Mouse (Mus musculus): ENCODE results near the gene Ggn. TPM values are rescaled to one million over a fixed set of nuclear protein-coding genes. Genes with fewer than 3 reads are reported as not detected.
"Not testable (repeated sequence)": the region's sequence is repeated elsewhere in the genome, so short reads cannot be mapped to it uniquely, and the experiment has no call there.

Ggn gene
- polyA plus RNA-seq, 1 experiment: 1.1 TPM

GRCm38 (mm10) chr7:29134693-29135386 is 35.2 kb upstream of the Ggn start, which contains the start of gene Rasgrp4:
Rasgrp4 (plus strand) TSS chr7:29134851.
- no peak for DNase-seq
- TF ChIP-seq POLR2A (IDR thresholded peaks at IDR 0.05; ENCODE audit: borderline replicate concordance, insufficient read depth, low read length): no peak
- TF ChIP-seq CTCF (IDR thresholded peaks at IDR 0.05; ENCODE audit: borderline replicate concordance, insufficient read depth, low read depth, low read length): no peak
- H3K4me3 ChIP-seq (replicated peaks; ENCODE audit: insufficient read depth, low read depth, low read length): no peak within 1 kb of the TSS
- peaks cover 2% of the 10 kb centered on the region; the same call in 1 of the 2 replicates for H3K27me3 ChIP-seq (ENCODE audit: control insufficient read depth, insufficient read depth, low read length)
- no peak within 1 kb of the TSS for H3K27ac ChIP-seq (ENCODE audit: insufficient read depth, low read length)
- WGBS: 0% methylated on average over 12 of the region's 20 CpGs
- no peaks in the 10 kb centered on the region for H3K4me1 ChIP-seq (ENCODE audit: control insufficient read depth, insufficient read depth, low read length)

- no peak for DNase-seq
- Histone ChIP-seq H3K27ac (ENCODE audit: insufficient read depth, low read length) (no peak overlapping the region), H3K4me1 (ENCODE audit: control insufficient read depth, insufficient read depth, low read length) (no peaks in the 10 kb centered on the region), H3K4me3 (replicated peaks; ENCODE audit: insufficient read depth, low read depth, low read length) (no peak overlapping the region), H3K27me3 (ENCODE audit: control insufficient read depth, insufficient read depth, low read length) (peaks cover 2% of the 10 kb centered on the region; the same call in 1 of the 2 replicates)
- TF ChIP-seq CTCF (IDR thresholded peaks at IDR 0.05; ENCODE audit: borderline replicate concordance, insufficient read depth, low read depth, low read length) (no peak), POLR2A (IDR thresholded peaks at IDR 0.05; ENCODE audit: borderline replicate concordance, insufficient read depth, low read length) (no peak)
- WGBS: 37% methylated on average over 16 of the region's 16 CpGs
These were observed 32.6 kb upstream of the Ggn start for GRCm38 (mm10) chr7:29137429-29137828.

DNA sequence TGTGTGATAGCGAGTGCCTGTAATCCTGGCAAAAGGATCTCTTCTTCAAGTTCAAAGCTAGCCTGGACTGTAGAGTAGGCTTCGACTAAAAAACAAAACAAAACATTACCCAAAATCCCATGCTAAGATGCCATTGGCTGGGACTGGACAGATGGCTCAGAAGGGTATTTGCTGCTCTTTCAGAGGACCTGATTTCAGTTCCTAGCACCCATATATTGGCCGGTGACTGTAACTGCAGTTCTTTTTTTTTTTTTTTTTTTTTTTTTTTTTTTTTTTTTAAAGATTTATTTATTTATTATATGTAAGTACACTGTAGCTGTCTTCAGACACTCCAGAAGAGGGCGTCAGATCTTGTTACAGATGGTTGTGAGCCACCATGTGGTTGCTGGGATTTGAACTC is 30.8 kb upstream of the Ggn start:
- not testable (repeated sequence) for H3K4me3 ChIP-seq (replicated peaks; ENCODE audit: insufficient read depth, low read depth, low read length); H3K27ac ChIP-seq (ENCODE audit: insufficient read depth, low read length); H3K27me3 ChIP-seq (ENCODE audit: control insufficient read depth, insufficient read depth, low read length); H3K4me1 ChIP-seq (ENCODE audit: control insufficient read depth, insufficient read depth, low read length); DNase-seq
- 92% methylated on average over 3 of the region's 4 CpGs for WGBS

DNA sequence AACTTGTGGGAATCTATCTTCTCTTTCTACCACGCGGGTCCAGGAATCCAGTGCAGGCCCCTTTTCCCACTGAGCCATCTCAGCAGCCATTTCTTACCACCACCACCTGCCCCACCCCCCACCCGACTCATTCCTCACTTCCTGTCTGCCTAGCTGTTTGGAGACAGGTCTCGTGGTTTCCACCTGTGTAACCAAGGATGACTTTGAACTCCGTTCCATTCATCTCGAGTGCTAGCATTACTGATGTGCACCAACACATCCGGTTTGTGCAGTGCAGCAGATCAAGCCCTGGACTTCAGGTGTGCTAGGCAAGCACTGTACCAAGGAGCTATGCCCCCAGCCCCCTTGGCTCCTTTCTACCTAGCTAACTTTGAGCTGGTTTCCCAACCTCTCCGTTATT is 28.6 kb upstream of the Ggn start:
- DNase-seq: no peak
- Histone ChIP-seq H3K4me3 (replicated peaks; ENCODE audit: insufficient read depth, low read depth, low read length) (no peak overlapping the region), H3K27ac (ENCODE audit: insufficient read depth, low read length) (no peak overlapping the region), H3K4me1 (ENCODE audit: control insufficient read depth, insufficient read depth, low read length) (no peaks in the 10 kb centered on the region), H3K27me3 (ENCODE audit: control insufficient read depth, insufficient read depth, low read length) (no peaks in the 10 kb centered on the region; the same call in 1 of the 2 replicates)
- TF ChIP-seq CTCF (IDR thresholded peaks at IDR 0.05; ENCODE audit: borderline replicate concordance, insufficient read depth, low read depth, low read length) (no peak), POLR2A (IDR thresholded peaks at IDR 0.05; ENCODE audit: borderline replicate concordance, insufficient read depth, low read length) (no peak)
- WGBS: 84% methylated on average over 8 of the region's 8 CpGs

DNA sequence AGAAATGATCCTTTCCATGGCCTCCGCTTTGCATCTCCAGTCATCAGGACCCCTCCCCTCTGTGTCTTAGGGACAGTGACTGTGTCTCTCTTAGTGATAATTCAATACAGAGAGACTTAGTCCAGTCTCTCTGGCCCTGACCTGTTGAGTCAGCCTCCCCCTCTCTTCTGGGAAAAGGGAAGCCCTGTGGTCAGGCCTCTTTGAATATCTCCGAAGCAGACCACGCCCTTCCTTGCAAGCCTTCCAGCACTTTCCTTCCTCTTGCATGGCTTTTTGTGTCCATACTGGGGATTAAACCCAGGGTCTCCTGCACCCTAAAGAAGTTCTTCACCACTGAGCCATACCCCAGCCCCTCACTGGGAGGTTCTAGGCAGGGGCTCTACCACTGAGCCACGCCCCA is 26.0 kb upstream of the Ggn start:
- no peak for TF ChIP-seq POLR2A (IDR thresholded peaks at IDR 0.05; ENCODE audit: borderline replicate concordance, insufficient read depth, low read length)
- no peak for TF ChIP-seq CTCF (IDR thresholded peaks at IDR 0.05; ENCODE audit: borderline replicate concordance, insufficient read depth, low read depth, low read length)
- no peaks in the 10 kb centered on the region for H3K4me1 ChIP-seq (ENCODE audit: control insufficient read depth, insufficient read depth, low read length)
- no peaks in the 10 kb centered on the region for H3K27me3 ChIP-seq (ENCODE audit: control insufficient read depth, insufficient read depth, low read length)
- DNase-seq: no peak
- H3K4me3 ChIP-seq (replicated peaks; ENCODE audit: insufficient read depth, low read depth, low read length): no peak overlapping the region
- no peak overlapping the region for H3K27ac ChIP-seq (ENCODE audit: insufficient read depth, low read length)
- 85% methylated on average over 4 of the region's 4 CpGs for WGBS

DNA sequence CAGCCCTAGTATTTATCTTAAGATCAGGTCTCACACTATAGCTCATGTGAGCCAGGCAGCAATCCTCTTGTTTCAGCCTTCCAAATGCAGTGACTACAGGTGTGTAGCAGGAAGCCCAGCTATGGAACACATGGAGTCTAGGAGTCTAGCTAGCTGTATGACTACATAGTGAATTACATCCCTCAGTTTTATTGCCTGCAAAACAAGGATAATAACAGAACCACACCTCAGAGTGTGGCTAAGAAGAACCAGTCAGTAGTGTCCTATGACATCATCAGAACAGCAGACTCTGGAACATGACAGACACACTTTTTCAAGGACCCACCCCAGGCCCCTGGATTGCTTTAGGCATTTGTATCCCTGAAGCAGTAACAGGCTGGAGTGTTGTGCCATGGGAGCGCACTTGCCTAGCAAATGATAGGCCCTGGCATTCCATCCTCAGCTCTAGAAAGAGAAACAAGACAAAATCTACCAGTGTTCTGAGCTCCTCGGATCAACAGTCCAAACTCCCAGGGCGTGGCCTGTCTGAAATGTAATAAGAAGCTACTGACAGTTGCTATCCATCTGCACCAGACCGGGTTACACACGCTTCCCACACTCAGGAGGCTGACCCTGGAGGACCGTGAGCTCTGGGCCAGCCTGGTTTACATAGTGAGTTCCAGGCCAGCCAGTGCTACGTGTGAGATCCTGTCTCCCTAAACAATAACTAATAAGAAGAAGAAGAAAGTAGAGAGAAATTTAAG is 23.2 kb upstream of the Ggn start:
- TF ChIP-seq POLR2A (IDR thresholded peaks at IDR 0.05; ENCODE audit: borderline replicate concordance, insufficient read depth, low read length): no peak
- no peak for TF ChIP-seq CTCF (IDR thresholded peaks at IDR 0.05; ENCODE audit: borderline replicate concordance, insufficient read depth, low read depth, low read length)
- Histone ChIP-seq H3K27ac (ENCODE audit: insufficient read depth, low read length) (no peak overlapping the region), H3K4me1 (ENCODE audit: control insufficient read depth, insufficient read depth, low read length) (no peaks in the 10 kb centered on the region), H3K4me3 (replicated peaks; ENCODE audit: insufficient read depth, low read depth, low read length) (no peak overlapping the region), H3K27me3 (ENCODE audit: control insufficient read depth, insufficient read depth, low read length) (no peaks in the 10 kb centered on the region)
- DNase-seq: no peak
- WGBS: 81% methylated on average over 7 of the region's 7 CpGs

- no peak overlapping the region for H3K4me3 ChIP-seq (replicated peaks; ENCODE audit: insufficient read depth, low read depth, low read length)
- TF ChIP-seq POLR2A (IDR thresholded peaks at IDR 0.05; ENCODE audit: borderline replicate concordance, insufficient read depth, low read length) (no peak), CTCF (IDR thresholded peaks at IDR 0.05; ENCODE audit: borderline replicate concordance, insufficient read depth, low read depth, low read length) (no peak)
- no peaks in the 10 kb centered on the region for H3K4me1 ChIP-seq (ENCODE audit: control insufficient read depth, insufficient read depth, low read length)
- no peak overlapping the region for H3K27ac ChIP-seq (ENCODE audit: insufficient read depth, low read length)
- 86% methylated on average over 15 of the region's 15 CpGs for WGBS
- H3K27me3 ChIP-seq (ENCODE audit: control insufficient read depth, insufficient read depth, low read length): no peaks in the 10 kb centered on the region
- no peak for DNase-seq
These were observed 21.2 kb upstream of the Ggn start for GRCm38 (mm10) chr7:29148771-29149170.

DNA sequence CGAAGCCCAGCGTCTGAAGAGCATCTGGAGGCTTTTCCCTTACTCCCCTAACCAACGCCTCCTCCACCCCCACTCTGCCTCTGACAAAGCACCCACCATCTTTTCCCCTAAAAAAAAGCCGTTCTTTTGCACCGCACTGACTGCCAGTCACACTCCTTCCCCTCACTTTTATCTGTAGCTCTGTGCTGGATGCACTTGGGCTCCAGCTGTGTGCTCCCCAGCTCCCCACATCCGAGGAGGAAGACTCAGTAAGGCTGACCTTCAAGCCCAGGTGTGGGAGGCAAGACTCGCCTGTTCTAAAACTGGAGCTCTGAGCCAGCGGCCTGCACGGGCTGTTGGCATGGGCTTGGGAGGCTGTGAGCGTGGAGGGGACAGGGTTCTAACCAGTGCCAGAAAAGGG is 18.5 kb upstream of the Ggn start:
- no peak for TF ChIP-seq CTCF (IDR thresholded peaks at IDR 0.05; ENCODE audit: borderline replicate concordance, insufficient read depth, low read depth, low read length)
- TF ChIP-seq POLR2A (IDR thresholded peaks at IDR 0.05; ENCODE audit: borderline replicate concordance, insufficient read depth, low read length): no peak
- Histone ChIP-seq H3K27me3 (ENCODE audit: control insufficient read depth, insufficient read depth, low read length) (no peaks in the 10 kb centered on the region), H3K4me3 (replicated peaks; ENCODE audit: insufficient read depth, low read depth, low read length) (no peak overlapping the region), H3K27ac (ENCODE audit: insufficient read depth, low read length) (no peak overlapping the region), H3K4me1 (ENCODE audit: control insufficient read depth, insufficient read depth, low read length) (peaks cover 6% of the 10 kb centered on the region; the same call in 1 of the 2 replicates)
- DNase-seq: no peak
- 54% methylated on average over 10 of the region's 10 CpGs for WGBS
